Mouse (Mus musculus): ENCODE results near the gene Acly.
"Not testable (repeated sequence)": the region's sequence is repeated elsewhere in the genome, so short reads cannot be mapped to it uniquely, and the experiment has no call there.

The Acly gene

DNA sequence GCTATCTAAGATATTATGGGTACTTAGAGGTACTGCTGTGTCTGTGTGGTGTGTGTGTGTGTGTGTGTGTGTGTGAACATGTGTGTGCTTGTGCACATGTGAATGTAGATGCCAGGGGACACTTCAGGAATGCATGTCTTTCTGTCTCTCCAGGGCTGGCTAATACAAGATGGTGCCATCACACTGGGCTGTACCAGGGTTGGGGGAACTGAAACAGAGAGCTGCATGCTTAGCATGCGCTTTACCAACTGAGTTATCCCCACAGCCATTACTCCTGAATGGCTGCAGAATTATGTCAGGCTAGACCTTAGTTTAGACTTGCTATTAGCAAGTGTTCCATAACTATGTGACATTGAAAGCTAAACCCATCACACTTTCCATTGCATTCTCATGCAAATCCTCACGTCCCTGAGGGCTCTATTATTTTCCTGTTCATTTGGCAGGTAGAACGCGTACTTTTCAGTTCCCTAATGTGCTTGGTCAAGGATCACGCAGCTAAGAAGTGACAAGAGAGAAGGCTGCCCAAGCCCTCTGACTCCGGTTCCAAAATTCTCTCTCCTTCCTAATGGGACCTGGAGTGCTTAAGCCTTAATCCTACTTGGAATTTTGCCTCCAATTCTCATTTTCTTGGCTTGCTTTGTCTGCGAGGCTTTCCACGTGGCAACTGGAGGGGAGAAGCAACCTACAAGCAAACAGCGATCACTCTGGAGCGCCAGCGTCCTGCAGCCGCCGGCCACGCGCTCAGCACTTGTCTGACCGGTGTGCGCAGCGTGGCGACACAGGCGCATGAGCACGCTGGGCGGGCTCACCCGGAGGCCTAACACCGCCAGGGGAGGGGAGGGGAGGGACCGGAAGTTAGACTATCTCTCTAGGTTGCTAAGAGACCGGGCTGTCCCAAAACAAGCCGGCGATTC is 17.3 kb upstream of the Acly start, which contains the start of gene Ttc25:
Gene Ttc25 (plus strand): TSS at position 776 of the 914 bp plus-strand sequence.
- peak; percentile 94 for DNase-seq (ENCODE audit: low read depth)

- no peak for DNase-seq (ENCODE audit: low read depth)
These were observed 13.8 kb upstream of the Acly start for GRCm38 (mm10) chr11:100541577-100541976.

DNA sequence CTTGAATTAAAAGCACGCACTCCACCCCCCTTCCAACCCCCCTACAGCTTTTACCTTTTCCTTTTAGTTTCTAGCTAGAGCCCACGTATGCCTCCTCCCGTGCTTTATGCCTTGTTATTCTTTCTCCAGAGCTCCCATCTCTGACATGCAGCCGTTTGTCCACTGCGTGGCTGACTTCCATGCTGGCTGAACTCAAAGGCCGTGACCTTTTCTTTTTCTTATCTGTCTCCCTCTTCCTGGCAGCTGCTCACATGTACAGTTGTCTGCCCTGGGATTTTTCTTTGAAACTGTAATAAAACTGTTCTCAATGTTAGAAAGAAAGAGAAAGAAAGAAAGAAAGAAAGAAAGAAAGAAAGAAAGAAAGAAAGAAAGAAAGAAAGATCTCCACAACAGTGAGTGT is 13.2 kb upstream of the Acly start:
- DNase-seq (ENCODE audit: low read depth): no peak

GRCm38 (mm10) chr11:100536466-100536865 is 8.7 kb upstream of the Acly start:
- no peak for DNase-seq (ENCODE audit: low read depth)

DNA sequence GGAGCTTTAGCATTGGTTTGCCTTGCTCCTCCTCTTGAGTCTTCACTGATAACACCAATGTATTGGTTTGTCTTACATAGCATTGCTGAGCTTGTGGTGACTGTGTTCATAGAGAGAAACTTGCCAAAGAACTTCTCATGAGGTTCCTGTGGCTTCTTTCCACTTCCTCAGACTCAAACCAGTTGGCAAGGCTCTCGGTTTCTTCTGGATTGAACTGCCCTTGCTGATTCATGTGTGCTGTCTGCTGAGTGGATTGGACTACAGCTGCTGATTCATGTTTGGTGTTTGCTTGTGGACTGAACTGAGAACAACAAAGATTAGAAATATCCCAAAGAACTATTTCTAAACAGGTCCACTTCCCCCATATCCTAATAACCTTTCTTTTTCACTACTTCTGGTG is 8.2 kb upstream of the Acly start:
- peak; percentile 72 for DNase-seq (ENCODE audit: low read depth)

DNA sequence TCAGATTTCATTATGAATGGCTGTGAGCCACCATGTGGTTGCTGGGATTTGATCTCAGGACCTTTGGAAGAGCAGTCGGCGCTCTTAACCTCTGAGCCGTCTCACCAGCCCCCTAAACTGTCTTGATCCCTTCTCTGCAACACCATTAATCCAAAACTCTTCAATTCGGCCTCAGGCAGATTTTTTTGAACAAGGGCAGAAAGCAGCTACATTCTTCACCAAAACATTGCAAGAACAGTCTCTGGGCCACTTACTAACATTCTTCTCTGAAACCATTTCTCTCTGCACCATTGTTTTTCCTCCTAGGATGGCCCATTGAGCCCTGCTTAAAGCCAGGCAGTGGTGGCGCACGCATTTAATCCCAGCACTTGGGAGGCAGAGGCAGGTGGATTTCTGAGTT is 7.0 kb upstream of the Acly start:
- DNase-seq (ENCODE audit: low read depth): not testable (repeated sequence)

GRCm38 (mm10) chr11:100534411-100534810 is 6.6 kb upstream of the Acly start:
- not testable (repeated sequence) for DNase-seq (ENCODE audit: low read depth)

DNA sequence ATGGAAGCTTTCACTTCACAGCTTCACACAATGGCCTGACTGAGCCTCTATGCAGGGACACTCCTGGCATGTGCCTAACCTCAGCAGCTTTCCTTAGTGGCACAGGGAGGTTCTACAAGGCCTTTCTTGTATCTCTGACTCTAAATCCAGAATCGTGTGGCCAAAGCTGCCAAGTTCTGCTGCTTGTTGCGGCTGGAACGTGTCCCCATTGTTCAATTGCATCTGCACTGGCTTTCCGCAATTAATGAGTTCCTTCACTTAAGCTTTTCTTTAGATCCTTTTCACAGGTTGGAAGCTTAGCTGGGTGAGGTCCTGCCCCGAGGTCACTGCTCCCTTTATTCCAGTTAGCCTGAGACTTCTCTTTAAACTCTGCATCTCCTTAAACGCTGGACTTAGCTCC is 6.1 kb upstream of the Acly start:
- DNase-seq (ENCODE audit: low read depth): no peak

GRCm38 (mm10) chr11:100528375-100529165 is 770 bp upstream of the Acly start:
- no peak for DNase-seq (ENCODE audit: low read depth)

- DNase-seq (ENCODE audit: low read depth): peak; percentile 74
These were observed 738 bp downstream of the Acly start for GRCm38 (mm10) chr11:100527066-100527457.

DNA sequence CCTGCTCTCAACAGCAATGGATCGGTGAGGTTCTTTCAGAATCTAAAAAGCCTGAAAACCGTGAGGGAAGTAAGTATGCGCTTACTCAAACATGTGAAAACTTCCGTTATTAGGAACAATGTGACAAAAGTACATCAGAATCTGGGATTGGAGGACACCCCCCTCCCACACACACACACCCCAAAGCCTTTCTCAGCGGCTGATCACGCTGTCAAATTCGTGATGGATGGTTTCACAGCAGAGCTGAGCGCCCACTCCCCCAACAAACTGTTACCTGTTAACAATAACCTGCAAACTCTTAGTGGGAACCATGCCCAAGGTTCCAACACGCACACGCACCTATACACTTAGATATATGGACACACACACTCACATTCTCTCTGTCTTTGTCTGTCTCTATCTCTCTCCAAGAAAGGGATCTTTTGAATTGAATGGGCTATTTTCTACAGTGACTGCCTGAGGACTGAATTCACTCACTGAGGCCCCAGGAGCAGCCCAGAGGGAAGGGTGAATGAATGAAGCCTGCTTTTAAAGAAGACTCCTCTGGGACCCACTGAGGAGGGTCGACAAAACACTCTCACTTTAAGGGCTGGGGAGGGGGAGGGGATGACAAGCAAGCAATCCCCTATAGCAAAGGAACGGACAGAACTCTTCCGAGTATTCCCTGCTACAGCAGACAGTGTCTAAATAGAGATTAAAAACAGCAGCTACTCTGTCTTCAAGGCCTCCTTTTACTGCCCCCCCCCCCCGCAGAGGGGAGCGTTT is 1.6 kb downstream of the Acly start:
- no peak for DNase-seq (ENCODE audit: low read depth)

GRCm38 (mm10) chr11:100524987-100525630 is 2.7 kb downstream of the Acly start:
- DNase-seq (ENCODE audit: low read depth): no peak

DNA sequence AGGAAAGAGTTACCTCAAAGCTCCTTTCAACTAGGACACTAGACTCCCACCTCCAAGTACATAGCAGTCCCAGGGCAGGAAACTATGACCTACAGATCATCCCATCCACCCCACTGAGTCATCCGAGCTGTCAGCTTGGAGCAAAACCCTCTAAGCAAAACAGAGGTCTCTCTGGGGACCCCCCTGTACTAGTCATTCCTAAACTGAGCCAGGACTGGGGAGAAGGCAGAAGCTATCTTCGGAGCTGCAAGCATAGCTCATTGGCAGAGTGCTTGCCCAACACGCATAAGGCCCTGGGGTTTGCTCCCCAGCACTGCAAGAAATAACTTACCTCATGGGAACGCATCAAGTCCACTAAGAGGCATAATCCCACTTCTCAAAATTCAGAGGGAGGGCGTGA is 3.4 kb downstream of the Acly start:
- peak; percentile 82 for DNase-seq (ENCODE audit: low read depth)

DNA sequence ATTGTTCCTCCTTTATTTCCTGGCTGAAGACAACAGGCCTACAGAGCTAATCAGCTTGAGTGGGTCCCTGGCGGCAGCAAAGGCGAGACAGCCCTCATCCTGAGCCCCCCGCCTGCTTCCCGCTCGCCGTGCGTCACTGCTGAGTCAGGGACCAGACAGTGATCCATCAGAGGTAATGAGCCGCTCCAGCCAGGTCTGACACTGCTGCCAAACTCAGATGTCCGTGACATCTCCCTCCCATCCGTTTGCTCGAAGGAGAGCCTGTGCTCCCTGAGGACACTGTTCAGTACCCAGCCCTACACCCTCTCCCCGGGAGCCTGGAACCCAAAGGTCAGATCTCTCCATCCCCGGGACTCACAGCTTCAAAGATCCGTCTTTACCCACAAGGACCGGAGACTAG is 7.0 kb downstream of the Acly start:
- no peak for DNase-seq (ENCODE audit: low read depth)

GRCm38 (mm10) chr11:100519188-100519587 is 8.6 kb downstream of the Acly start:
- DNase-seq (ENCODE audit: low read depth): no peak

GRCm38 (mm10) chr11:100518188-100518591 is 9.6 kb downstream of the Acly start:
- DNase-seq (ENCODE audit: low read depth): no peak

DNA sequence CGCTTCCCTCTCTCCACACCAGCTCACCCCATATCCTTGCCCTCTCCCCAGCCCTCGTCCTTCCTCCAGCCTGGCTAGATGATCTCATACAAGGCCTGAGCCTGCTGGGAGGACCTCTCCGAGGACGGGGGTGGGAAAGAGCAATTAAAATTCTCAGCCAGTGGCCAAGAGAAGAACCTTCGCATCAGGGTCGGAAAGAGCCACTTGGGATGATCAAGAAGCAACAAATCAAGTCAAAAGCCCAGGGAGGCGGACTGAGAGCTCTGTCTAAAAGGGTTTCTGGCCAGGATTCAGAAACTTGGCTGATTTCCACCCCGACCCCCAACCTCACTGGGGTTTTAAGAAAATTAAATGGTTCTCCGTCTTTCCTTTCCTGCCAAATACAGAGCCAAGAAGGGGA is 11.5 kb downstream of the Acly start:
- DNase-seq (ENCODE audit: low read depth): no peak

DNA sequence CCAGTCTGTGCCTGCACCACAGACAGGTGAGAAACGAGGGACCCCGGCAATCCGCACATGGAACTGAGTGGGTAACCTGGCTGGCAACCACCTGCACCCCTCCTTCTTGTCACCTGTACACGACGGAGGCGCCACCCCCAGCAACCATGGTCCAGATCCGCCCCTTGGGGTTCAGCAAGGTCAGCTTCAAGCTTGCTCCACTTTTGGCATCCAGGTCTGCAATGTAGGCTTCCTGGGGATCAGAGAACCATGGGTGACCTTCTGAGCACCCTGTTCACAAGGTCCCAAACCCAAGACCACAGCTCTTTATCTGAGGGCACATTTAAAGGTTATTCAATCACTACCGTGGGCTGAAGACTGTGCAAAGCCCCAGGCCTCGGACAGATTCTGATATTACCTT is 12.0 kb downstream of the Acly start:
- DNase-seq (ENCODE audit: low read depth): no peak

DNA sequence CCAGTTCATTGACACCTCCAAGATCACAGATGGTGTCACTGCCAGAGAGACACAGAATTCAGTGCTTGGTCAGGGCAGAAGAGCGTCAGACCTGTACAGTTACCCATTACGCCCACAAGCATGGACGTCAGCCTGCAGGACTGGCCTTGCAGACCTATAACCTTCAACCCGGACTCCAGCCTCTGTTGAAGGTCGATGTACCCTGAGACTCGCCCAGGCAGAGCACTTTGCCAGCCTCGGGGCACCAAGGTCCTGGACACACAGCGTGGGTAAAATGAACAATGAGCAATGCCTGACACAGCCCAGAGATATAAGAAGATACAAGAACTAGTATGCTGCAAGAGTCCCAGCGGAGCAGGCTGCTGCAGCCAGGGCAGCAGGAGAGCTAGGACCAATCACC is 12.7 kb downstream of the Acly start:
- DNase-seq (ENCODE audit: low read depth): no peak

GRCm38 (mm10) chr11:100513716-100514115 is 14.1 kb downstream of the Acly start:
- no peak for DNase-seq (ENCODE audit: low read depth)

- DNase-seq (ENCODE audit: low read depth): peak; percentile 73
These were observed 15.4 kb downstream of the Acly start for GRCm38 (mm10) chr11:100512384-100512783.

- DNase-seq (ENCODE audit: low read depth): peak; percentile 31
These were observed 17.2 kb downstream of the Acly start for GRCm38 (mm10) chr11:100510556-100510955.
